Mouse (Mus musculus) kidney, adult 2 months (tissue): ENCODE results near the gene BC049352.

Experiments used
- CTCF ChIP-seq: fragments of 200-500 bp; conservative IDR thresholded peaks from 2 replicates; pipeline ENCODE4 v1.5.1; 2011; ENCODE audit warnings: low read depth, mild to moderate bottlenecking, control low read depth, low read length, moderate library complexity, mixed read lengths; ENCODE audit not compliant: insufficient read depth, insufficient read length
- POLR2A ChIP-seq: fragments of 200-500 bp; IDR thresholded peaks from one replicate; pipeline ENCODE4 v1.6.1; 2011; ENCODE audit warnings: low read depth, low read length, control low read depth

- TF ChIP-seq POLR2A, result no peak
- TF ChIP-seq CTCF, result no peak
Measured at GRCm38 (mm10) chr9:45182521-45182920, 714 bp downstream of the BC049352 start.
